Mouse (Mus musculus) MN1 (cell line): ENCODE measurements around the gene Etaa1.
"Not testable (repeated sequence)": the region's sequence is repeated elsewhere in the genome, so short reads cannot be mapped to it uniquely, and the experiment has no call there.

Experiments
- DNase-seq: peaks from one replicate; pipeline ENCODE4 v3.0.0-alpha.2; 2016; ENCODE audit warnings: low spot score

Etaa1 gene

GRCm38 (mm10) chr11:17953231-17954134 is at the start of gene Etaa1:
Gene Etaa1, minus strand, starts transcription at chr11:17953875.
- DNase-seq: peak; percentile 97

- no peak for DNase-seq
These were observed 40.5 kb upstream of the Etaa1 start for GRCm38 (mm10) chr11:17994151-17994550.

GRCm38 (mm10) chr11:17992311-17992710 is 38.6 kb upstream of the Etaa1 start:
- no peak for DNase-seq

- no peak for DNase-seq
These were observed 29.7 kb upstream of the Etaa1 start for GRCm38 (mm10) chr11:17983331-17983730.

- DNase-seq: no peak
These were observed 27.6 kb upstream of the Etaa1 start for GRCm38 (mm10) chr11:17981246-17981645.

GRCm38 (mm10) chr11:17975581-17975980 is 21.9 kb upstream of the Etaa1 start:
- DNase-seq: no peak

- DNase-seq: no peak
These were observed 884 bp downstream of the Etaa1 start for GRCm38 (mm10) chr11:17952791-17953190.

- peak; percentile 38 for DNase-seq
These were observed 2.3 kb downstream of the Etaa1 start for GRCm38 (mm10) chr11:17951336-17951735.

GRCm38 (mm10) chr11:17939168-17939567 is 14.5 kb downstream of the Etaa1 start:
- DNase-seq: no peak

GRCm38 (mm10) chr11:17937931-17938330 is 15.7 kb downstream of the Etaa1 start:
- no peak for DNase-seq

GRCm38 (mm10) chr11:17917905-17918304 is 35.8 kb downstream of the Etaa1 start:
- DNase-seq: no peak

- no peak for DNase-seq
These were observed 36.6 kb downstream of the Etaa1 start for GRCm38 (mm10) chr11:17917101-17917500.

GRCm38 (mm10) chr11:17916486-17916885 is 37.2 kb downstream of the Etaa1 start:
- no peak for DNase-seq

- not testable (repeated sequence) for DNase-seq
These were observed 52.7 kb downstream of the Etaa1 start for GRCm38 (mm10) chr11:17900996-17901395.
